Mouse (Mus musculus) embryonic stem cell, embryonic (primary cell): ENCODE data around the gene Slfn8.

ENCODE experiments used
- CTCF ChIA-PET, 4 experiments: fragments of 300-600 bp in 2 of 4; fragments of 350-600 bp in 2 of 4; sonication (Branson Sonifier 250); formaldehyde crosslinking; loops; one replicate each; lab custom pipeline; 2022; ENCODE audit warnings: inconsistent platforms in 2 of 4; lab: Charles Lee
- POLR2A ChIA-PET, 4 experiments: fragments of 300-600 bp in 2 of 4; fragments of 350-600 bp in 2 of 4; sonication (Branson Sonifier 250); formaldehyde crosslinking; loops; one replicate each; lab custom pipeline; 2022; ENCODE audit warnings: antibody characterized with exemption in 4 of 4, inconsistent platforms in 1 of 4; lab: Charles Lee

Gene Slfn8

DNA sequence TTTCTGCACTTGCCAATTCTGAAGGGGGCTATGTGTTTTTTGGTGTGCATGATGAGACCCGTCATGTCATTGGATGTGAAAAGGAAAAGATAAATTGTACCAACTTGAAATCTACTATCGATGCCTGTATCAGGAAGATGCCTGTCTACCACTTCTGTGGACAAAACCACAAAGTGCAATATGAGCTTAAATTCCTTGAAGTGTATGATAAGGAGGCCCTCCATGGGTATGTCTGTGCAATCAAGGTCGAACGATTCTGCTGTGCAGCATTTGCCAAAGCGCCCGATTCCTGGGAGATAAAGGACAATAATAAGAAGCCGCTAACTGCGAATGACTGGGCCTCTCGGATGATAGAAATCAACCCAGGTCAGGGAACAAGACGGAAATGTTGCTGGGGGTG is 63.7 kb downstream of the Slfn8 start:
- ChIA-PET POLR2A (interaction anchor here in 1 of 4 experiments (1.1 kb wide), 1 partner anchor 35 kb away, joined by 3 read pairs; the partner anchor contains the start of gene Slfn9), CTCF (no interaction called here)

DNA sequence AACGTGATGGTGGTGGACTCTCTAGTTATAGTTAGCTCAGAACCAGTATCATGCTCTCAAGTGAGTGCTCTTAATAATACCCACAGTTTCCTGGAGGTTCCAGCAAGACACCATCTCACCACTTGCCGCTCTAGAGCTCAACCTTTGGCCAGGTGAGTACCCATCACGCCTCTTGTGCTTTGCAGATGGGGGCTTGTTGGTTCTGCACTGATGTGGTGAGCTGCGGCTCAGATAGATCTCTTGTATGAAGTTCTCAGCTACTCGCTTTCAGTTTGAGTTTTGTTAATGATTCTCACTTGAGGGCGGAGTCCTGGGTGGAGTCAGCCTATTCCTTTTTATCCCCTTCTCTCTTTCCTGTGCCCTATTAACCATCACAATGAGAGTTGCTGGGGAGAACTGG is 66.0 kb downstream of the Slfn8 start:
- POLR2A ChIA-PET: interaction anchor here in 2 of 4 experiments (0.6 to 1.1 kb wide), 2 partner anchors 39 to 130 kb away, joined by 3 to 4 read pairs; no protein-coding TSS in a partner anchor
- CTCF ChIA-PET: interaction anchor here in 1 of 4 experiments (0.6 to 1.0 kb wide), 2 partner anchors 12 to 41 kb away, joined by 3 to 7 read pairs; no protein-coding TSS in a partner anchor

DNA sequence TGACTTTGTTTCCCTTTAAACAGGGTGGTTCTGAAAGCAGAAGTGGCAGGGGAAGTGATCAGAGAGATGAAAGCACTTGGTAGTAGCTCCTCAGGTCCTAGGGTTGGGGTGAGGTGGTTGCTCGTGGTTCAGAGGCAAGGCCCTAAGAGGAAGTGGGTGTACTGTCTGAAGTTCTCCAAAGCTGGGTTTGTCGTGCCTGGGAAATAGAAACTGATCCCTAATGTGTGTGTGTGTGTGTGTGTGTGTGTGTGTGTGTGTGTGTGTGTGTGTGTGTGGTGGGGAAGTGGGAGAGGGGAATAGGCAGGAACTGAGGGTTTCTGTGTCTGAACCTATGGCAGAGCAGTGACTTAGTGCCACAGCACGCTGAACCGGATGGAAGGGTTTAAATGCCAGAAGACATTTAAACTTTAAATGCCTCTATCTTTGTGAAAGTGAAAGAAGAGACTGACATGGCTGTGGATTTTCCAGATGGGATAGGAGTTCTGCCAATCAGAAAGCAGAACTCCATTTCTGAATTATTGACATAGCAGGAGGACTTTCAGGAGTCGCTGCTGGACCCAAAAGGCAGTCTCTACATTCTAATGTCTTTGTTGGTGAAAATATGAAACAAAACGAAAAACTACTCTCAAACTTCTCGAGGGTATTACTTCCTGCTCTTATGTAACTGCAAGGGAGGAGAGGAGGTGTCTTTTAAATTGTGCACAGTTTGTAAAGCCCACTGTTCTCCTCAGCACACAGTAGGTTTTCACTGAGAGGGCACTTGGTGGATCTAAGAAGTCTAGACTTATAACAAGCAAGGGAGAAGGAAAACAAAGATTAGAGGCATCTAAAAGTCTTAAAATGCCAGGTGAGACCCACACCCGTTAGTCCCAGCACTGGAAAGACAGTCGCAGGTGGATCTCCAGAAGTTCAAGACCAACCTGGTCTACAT is 67.7 kb downstream of the Slfn8 start:
- ChIA-PET CTCF (interaction anchor here in 3 of 4 experiments (0.6 to 1.4 kb wide), 5 partner anchors 8 to 66 kb away, joined by 3 to 4 read pairs (median 3); partner anchors contain the start of gene Rad51d (in 1 of the 3)), POLR2A (interaction anchor here in 1 of 4 experiments (1.5 kb wide), 1 partner anchor 8 kb away, joined by 3 read pairs; no protein-coding TSS in a partner anchor)
